Mouse (Mus musculus) heart, adult 2 months (tissue): ENCODE measurements at regions not wholly inside any gene's neighbourhood (a gene's known extent, or its start where the extent isn't known, plus 50 kb on each side); places are given as distances from the start of the nearest gene placed in this dataset.

Source experiments
- CTCF ChIP-seq: fragments of 200-600 bp; IDR thresholded peaks from 2 replicates; pipeline ENCODE4 v1.8.1; 2022; ENCODE audit warnings: antibody characterized with exemption, mild to moderate bottlenecking, moderate library complexity
- EP300 ChIP-seq: fragments of 200-500 bp; IDR thresholded peaks from 2 replicates; pipeline ENCODE4 v1.6.1; 2011; ENCODE audit warnings: low read depth, low read length, control low read depth; ENCODE audit not compliant: insufficient read depth
- POLR2A ChIP-seq: fragments of 200-500 bp; IDR thresholded peaks from 2 replicates; pipeline ENCODE4 v1.6.1; 2011; ENCODE audit warnings: mild to moderate bottlenecking, low read depth, low read length, control low read depth; ENCODE audit not compliant: insufficient read depth

GRCm38 (mm10) chr10:66826327-66826726 lies 269.6 kb upstream of the Jmjd1c start:
- no peak for TF ChIP-seq EP300
- TF ChIP-seq CTCF = no peak
- no peak for TF ChIP-seq POLR2A
